Mouse (Mus musculus) CD4-positive, CD25-positive, alpha-beta regulatory T cell, adult 4 months (primary cell): Measurements from ENCODE around the gene Ak5. TPM values are rescaled to one million over a fixed set of nuclear protein-coding genes. Genes with fewer than 3 reads are reported as not detected.
"Not testable (repeated sequence)": the region's sequence is repeated elsewhere in the genome, so short reads cannot be mapped to it uniquely, and the experiment has no call there.

Experiments used
- ATAC-seq: one replicate; pipeline ENCODE4 v1.8.0; 2017
- polyA plus RNA-seq, 2 experiments: library from polyadenylated mRNA; unstranded; fragments of 100-300 nt; shearing (Covaris generic); gene quantifications; one replicate each; pipeline ENCODE4 v1.2.1; 2017

Gene Ak5
- polyA plus RNA-seq, 2 experiments from 2014 or later: 0.12 TPM; not detected in 1

DNA sequence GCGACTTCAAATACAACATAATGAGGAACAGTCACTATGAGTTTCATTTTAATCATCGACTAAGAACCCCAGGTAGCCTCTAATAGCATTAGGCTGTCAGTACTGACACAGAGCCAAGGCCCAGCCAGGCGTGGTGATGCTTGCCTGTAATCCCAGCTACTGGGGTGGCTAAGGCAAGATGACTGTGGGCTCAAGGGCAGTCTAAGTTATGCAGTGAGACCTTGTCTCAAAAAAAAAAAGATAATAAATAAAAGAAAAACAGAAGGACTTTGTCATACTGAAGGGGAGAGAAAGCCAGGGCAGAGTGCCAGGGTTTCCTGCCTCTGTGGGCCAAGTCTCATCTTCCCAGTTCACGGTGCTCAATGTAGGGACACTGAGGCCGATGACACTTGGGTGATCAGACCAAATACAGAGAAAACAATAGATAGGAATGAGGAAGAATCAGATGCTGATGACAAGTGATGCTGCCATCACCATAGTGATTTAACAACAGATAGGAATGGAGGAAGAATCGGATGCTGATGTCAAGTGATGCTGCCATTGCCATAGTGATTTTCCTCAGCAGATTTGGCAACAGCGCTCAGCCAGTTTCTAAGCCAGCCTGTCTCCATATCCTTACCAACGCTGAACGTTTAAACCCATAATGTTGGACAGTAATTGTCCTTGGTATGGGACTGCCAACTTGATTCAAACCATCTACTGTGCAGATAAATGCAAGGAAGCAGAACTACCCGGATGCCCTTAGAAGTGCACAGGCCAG lies 42.9 kb downstream of the Ak5 start:
- ATAC-seq: no peak

DNA sequence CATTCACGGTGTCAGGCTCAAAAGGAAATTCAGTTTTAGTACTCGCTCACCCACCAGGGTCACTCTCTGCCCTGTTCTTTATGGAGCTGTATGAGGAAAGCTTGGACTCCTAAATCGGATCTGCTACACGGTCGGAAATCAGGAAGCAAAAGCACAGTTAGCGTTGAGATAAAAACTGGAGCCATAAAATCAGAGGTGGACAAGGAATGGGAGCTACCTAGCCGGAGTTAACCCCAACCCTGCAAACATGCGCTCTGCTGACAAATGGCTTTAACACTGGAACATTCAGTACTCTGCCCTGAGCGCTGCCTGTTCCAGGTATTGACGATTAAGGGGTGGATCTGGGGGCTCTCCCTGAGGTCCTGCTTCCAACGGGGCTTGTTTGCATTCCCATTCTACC lies 47.6 kb downstream of the Ak5 start:
- no peak for ATAC-seq

DNA sequence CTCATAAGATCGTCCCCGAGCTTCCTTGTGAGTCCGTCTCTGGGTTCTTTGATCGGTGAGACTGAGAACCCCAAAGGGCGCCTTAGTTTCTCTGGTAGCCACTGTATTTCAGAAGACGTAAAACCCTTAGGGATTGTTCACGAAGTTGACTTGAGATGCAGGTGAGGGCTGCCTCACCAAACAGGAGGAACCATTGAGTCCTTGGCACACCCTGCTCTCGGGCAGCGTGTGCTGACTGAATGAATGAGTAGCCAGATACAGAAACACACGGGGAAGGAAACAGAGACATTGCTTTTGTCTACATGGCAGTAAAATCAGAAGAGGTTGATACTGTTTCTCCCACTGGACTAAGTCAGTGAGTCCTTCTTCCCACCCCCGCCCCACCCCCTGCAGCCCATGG lies 48.1 kb downstream of the Ak5 start:
- no peak for ATAC-seq

DNA sequence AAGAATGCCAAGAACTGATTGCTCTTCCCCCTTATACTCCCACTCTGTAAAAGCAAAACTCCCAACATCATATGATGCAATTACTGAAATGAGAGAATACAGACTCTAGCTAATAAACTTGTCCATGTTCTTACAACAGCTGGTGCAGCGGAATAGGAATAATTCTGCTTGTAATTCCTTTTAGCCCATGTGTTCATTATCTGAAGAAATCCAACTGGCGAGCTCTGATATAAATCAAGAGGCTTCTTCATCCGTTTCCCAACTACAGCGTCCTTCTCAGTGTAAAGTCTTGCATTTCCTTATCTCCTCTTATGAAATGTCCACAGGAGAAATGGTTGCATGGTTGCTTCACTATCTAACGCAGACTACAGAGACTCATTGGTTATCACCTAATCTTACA lies 59.1 kb downstream of the Ak5 start:
- no peak for ATAC-seq

DNA sequence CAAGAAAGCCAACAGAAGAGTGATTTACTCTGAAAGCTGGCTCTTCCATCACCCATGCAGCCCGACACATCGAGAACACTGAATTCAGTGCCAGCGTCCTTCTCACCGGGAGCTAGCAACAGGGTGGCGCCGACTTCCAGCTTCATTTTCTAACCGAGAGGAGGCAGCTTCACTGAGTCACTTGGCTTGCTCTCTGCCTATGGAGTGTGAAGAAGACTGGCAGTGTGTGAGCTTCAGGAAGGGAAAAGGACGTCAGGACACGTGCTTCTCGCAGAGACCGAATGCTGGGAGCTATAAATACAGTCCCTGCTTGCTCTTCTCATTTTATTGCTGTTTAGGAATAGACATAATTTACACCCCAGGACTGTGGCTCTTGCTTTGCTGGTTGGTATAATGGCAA lies 62.3 kb downstream of the Ak5 start:
- ATAC-seq: no peak

DNA sequence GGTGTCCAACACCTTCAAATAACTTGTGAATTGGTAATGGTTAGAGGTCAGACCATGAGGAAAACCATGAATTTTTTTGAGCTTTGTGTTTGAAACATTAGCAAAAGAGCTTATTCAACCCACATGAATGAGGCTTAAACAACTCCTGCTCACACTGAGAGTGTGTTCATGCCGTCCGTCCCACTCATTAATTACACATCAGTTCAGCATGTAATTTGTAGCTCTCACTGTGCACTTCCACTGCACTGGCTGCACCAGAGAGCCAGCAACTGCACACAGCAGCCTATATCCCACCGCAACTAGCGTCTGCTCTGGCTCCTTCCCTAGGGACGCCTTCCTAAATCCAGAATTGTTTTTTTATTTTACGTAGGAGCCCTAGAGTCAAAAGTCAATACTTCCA lies 68.5 kb downstream of the Ak5 start:
- ATAC-seq: no peak

DNA sequence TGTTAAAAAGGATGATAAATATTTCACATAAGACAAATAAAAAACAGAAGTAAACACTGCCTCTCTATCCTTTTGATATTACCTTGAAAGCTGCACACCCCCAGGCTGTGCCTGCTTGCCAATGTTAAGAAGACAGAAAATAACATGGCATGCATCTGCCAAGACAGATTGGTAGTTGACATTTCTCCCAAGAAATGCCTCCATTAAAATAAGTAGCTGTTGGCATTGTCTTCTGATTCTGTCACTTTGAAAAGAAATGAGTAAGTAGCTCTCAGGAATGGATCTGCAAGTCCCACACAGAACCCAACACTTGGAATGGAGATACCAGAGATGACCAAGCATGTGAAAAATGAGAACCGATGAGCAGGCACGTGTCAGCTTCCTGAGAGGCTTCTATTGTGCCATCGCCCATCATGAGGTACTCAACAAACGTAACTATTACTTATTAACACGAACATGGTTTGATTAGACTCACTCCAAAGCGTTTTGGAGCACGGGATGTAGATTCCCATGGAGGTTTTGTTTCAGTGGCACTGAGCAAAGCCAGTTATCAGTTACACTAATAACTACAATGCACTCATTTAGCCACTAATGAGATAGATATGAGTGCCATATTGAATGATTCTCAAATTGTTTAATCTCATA lies 71.6 kb downstream of the Ak5 start:
- ATAC-seq: no peak

DNA sequence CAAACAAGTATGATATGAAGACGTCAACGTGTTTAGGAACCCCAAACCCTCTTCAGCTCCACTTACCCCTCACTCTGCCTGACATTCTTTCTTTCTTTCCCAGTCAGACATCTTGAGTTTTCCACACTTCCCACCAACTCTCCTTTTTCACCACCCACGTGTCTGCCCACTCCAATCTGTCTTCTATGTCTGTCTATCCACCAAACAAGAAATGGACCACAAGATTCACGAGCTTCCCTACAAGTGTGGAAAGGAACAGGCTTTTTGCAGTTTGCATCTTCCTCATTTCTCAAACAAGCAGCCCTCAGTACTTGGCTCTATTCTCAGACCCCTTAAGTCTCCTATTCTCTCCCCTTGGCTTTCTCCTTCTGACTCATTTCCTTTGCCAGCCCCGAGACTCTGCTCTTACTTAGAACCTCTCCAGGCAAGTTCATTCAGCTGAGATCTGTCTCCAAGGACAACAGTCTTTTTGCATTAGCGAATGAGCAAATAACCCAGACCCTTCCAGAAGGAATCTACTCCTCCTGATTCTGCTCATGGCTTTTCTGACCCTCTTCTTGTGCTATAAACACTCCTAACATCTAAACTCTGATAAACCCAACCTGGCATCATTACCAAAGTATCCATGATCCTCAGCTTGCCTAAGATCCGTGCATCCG lies 75.3 kb downstream of the Ak5 start:
- ATAC-seq: no peak

DNA sequence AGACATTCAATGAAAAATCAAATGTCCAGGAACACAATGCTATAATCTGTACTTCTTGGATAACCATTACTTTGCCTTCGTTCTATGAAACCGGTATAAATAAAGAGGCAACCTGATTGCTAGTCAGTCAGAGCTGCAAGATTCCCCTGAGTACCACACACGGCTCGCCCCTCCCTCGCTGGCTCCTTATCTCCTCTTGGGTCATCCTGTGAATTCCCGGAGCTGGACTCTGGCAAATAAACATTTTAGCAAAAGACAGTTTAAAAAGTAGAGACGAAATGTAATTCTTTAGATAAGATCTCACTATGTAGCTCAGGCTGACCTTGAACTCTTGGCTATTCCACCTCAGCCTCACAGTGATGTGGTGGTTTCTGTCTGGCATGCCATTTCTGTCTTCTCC lies 77.7 kb downstream of the Ak5 start:
- no peak for ATAC-seq

DNA sequence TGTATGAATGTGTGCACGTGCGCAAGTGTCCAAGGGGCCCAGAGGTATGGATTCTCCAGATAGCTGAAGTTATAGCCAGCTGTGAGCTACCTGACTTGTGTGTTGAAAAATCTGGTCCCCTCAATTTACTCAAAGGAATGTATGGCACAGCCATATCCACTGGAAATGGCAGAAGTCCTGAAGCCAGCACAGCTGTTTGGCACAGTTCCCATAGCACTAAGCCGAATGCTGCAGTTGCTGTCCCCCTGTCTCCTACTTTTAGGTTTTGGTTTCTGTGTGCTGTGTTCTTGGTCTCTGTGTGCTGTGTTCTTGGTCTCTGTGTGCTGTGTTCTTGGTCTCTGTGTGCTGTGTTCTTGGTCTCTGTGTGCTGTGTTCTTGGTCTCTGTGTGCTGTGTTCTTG lies 79.1 kb downstream of the Ak5 start:
- ATAC-seq: not testable (repeated sequence)

DNA sequence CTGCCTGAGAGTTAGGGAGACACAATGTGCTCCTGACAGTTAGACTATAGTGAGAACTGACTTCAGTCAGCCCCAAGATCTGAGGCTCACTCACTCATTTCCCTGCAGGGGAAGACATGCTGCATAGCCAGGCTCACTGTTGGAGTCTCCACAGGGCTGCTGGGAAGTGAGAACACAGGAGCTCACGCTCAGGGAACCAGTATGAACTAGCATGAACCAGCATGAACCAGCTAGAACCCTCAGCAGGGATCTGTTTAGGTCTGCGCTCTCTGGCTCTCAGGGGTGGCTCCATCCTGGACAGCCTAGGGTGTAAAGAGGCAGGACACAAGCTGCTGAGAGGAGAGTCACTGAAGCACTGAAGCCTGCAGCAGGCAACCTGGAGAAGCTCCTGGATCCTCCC lies 81.2 kb downstream of the Ak5 start:
- no peak for ATAC-seq

DNA sequence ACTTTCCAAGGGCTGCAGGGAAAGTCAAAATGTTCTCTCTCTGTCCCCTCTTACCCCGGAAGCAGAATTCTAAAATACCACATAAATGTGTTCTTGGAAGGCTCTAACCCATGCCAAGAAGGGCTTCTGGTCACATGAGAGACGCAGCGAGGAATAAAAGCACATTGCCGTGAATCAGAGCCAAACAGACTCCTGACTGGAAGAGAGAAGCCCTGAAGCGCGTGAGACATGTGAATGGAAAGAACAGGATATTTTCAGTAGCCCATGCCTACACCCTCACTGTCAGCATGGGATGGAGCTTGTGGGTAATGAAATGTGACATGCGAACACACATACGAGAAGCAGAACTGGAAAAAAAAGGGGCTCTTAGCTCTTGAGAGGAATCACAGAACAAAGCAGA lies 82.0 kb downstream of the Ak5 start:
- ATAC-seq: no peak

DNA sequence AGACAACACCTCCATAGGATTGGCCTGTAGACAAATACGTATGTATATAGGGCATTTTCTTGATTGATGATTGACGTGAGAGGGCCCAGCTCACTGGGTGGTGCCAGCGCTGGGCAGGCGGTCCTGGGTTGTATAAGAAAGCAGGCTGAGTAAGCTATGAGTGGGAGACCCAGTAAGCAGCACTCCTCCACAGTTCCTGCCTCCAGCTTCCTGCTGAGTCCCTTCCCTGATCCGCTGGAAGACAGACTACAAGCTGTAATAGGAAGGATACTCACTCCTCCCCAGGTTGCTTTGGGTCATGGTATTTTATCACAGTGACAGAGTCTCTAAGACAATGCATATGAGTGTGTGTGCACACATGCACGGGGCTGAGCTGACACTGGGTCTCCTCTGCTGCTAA lies 82.6 kb downstream of the Ak5 start:
- ATAC-seq: no peak

DNA sequence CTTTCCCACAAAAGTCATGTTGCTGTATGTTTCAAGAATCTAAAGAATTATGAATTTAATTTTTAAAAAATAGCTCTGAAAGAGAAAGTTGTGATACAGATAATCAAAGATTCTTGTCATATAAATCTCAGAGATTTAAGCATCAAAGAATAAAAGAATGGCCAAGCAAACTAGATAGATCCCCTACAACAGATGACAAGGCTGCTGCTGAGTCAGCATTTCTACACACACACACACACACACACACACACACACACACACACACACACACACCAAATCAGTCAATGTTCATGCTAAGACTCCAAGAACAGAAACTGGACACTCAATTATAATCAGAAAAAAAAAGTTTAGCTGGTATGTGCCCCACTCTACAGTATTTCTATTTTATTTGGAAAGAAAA lies 85.1 kb downstream of the Ak5 start:
- ATAC-seq: no peak

DNA sequence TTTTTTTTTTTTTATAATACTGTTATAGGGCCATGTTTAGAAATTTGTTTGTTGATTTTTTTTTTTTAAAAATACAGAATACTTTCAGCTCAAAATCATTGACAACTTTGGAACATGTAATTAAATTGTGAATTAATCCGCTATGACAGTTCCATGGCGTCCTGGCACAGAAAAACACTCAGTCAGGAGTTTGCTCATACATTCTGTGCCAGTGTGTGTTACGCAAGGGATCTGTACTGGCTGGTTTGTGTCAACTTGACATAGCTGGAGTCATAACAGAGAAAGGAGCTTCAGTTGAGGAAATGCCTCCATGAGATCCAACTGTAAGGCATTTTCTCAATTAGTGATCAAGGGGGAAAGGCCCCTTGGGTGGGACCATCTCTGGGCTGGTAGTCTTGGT lies 86.3 kb downstream of the Ak5 start:
- ATAC-seq: not testable (repeated sequence)

DNA sequence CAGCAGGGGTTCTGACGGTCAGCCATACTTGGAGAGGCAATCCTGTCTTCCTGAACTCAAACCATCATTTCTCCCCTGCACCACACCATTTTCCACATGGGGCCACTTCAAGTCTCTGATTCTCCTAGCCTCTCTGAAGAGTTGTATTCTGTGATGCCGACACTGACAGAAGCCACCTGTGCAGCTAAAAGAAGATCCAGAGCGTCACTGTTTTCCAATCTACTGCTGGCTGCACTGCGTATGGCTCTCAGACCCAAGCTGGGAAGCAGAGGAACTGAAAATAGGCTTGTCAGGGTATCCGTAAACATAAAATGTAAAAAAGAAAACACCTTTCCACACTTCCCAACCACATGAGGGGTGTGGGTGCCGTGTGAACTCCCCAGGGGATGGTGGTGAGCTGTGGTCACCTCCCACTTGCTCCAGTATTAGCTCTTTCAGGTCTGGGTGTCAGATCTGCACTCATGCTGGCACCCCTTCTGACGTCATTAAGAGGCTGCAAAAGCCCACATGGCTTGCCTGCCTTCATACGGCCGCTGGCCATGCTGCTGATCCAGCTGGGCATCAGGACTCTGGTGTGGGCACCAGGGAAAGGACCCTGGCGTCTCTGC lies 88.1 kb downstream of the Ak5 start:
- no peak for ATAC-seq

DNA sequence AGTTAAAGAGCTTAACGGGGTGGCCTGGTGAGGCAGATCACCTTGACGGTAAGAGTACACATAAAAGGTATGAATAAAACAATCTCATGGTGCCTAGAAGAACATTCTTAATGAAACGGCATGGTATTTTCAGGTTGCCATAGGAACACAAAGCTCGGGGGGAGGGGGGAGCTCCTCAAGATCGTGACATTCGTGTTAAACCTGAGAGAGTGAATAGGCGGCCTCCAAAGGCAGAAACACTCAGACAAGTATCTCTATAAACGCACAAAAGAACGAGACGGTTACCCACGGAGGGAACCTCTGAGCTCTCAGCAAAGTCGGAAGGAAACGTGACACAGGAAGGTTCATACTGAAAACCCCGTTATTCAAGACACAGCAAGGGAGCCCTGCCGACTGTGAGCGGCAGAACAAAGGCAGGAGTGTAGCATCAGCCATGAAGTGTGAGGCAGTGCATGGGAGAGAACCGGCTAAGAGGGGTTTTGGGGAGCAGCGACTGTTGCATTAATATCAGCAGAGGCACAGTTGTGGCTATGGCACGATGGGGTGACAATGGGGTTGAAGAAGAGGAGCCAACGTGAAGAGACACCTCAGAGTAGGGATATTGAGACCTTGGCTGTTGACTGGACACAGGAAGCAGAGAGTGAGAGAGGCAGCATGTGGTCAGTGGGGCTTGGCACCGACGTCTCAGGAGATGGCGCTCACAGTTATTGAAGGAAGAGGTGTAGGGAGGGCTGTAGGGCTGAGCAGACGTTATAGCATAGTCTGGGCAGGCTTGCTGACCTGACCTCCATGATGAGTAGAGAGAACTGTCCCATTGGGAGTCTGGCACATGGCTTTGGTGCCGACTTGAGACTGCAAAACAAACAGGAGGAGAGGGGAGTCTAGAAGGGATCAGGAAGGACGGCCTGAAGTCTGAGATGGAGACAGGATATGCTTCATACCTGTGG lies 89.6 kb downstream of the Ak5 start:
- ATAC-seq: no peak

DNA sequence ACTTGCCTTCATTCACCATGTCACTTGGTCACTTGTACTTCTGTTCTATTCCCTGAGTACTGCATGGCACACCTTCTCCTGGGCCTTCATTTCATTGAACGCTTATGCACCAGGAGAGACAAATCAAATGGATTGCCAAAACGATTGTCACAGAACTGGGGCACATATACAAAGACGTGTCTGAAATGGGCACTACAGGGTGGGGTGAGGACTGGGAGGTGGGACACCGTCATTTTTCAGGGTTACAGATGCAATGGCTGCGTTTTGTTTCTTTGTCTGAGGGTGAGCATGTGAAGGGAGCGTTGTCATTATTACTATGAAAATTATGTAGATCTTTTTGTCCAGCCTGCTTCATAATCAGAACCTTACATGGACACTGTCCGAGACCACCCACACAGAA lies 90.4 kb downstream of the Ak5 start:
- no peak for ATAC-seq

DNA sequence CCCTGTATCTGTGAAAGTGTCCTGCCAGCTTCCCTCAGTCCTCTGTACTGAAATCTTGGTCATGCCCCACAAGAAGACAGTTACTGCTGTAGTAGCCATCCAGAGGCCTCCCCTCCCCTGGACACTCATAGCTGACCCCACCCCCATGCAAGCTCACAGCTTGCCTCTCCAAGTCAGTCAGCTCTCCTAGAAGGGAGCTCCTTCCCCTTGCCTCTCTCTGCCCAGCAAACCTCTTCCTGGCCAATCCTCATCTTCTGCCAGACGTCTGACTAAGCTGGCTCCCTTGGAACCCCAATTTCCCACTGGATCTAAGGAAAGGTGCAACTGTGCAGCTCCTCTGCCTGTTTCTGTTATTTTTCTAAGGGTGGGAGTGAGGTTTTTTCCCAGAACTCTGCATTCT lies 90.9 kb downstream of the Ak5 start:
- ATAC-seq: no peak

DNA sequence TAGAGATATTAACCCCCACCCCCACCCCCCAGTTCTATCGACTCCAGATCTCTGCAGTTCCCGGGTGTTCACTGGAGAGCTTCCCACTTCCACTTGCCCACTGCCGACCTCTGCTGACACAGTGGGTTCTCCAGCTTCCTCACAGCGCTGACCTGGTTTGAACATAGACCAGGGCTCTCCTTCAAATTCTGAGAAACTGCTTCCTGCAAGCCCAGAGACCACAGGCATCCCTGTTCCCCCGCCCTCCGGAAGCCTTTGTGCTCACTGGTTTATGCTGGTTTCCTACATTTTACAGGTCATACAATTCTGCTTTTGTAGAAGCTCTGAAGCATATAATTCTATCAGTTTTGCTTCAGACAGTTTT lies 98.9 kb downstream of the Ak5 start:
- no peak for ATAC-seq

DNA sequence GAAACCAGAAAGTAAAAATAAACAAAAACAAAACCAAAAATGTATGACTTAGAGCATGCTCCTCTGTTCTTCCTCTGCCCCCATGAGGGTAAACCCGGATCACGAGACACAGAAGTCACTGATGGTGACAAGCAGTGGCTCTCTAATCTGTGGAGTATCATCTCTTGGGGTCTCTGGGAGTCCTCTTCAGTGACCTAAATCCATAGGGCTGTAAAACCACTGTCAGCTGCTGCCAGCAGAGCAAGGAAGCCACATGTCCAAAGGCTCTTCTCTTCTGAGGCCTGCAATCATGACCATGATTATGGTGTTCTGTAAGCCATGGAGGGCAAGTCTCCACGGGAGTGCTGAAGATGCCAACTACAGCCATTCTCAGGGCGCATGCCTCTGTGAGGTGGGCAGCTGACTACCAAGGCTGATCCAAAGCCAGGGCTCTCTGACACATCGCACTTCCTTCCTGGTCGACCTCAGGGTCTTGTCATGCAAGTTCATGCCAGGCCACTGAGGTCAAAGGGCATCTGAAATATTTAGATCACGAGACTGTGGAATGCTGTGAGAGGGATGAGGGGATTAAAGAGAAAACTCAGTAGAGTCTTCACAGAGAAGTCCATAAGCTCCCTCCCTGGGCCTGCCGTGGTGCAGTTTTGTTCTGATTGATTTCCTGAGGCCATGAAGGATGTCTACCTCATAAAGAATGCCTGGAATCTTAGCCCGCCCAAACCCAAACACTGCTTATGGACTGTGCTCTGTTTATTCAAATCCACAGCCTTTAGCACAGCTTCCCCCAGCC lies 99.5 kb downstream of the Ak5 start:
- no peak for ATAC-seq
